ENCODE assay signal across 20 mouse cellular contexts in genomic region chr10:128268371-128268770, GRCm38 (mm10). TPM values are rescaled to one million over a fixed set of nuclear protein-coding genes. Genes with fewer than 3 reads are reported as not detected.
DNase-seq lines count a peak whose midpoint lies in the region; ATAC-seq and TF ChIP-seq lines count a peak whose summit lies in the region.
"Had no signal": no experiment of that assay in that cellular context is flagged by ENCODE, and none has a peak within 500 bp of the region (broad histone marks: within the 10 kb centered on the region; RNA-seq: fewer than 3 reads in every experiment).

TSS of gene Apof (plus strand) at chr10:128268671.

- no peak within 1 kb of the TSS for H3K9ac ChIP-seq in lung, embryonic 15.5 days
- H3K9ac ChIP-seq in liver, adult 2 months (ENCODE audit: low read depth, low read length), result peak within 1 kb of the TSS; percentile 82

- no peak for TF ChIP-seq CTCF in liver, adult 2 months (IDR thresholded peaks at IDR 0.05; ENCODE audit: low read depth, low read length)
- TF ChIP-seq CTCF in small intestine, adult 2 months (IDR thresholded peaks at IDR 0.05; ENCODE audit: extremely low read depth, insufficient read length, insufficient replicate concordance, low read depth, low read length), result no peak

- TF ChIP-seq POLR2A in liver, adult 2 months (IDR thresholded peaks at IDR 0.05; ENCODE audit: extremely low read depth, insufficient read depth, low read length), result 0 out of 2 replicates have a peak, but pooled peaks have one; percentile 34
- no peak for TF ChIP-seq POLR2A in small intestine, adult 2 months (IDR thresholded peaks at IDR 0.05; ENCODE audit: low read depth, low read length)

- peak; percentile 43 to 76 for DNase-seq in adrenal gland, adult (ENCODE audit: inconsistent age in 2 of 2, low spot score in 1 of 2)
- no peak for DNase-seq in adrenal gland, postnatal 25 days
- DNase-seq in lung, postnatal 14 days, result no peak
- peak; percentile 99 for DNase-seq in liver, adult 2 months (ENCODE audit: extremely low read depth, low read depth, low spot score)
- DNase-seq in spleen, adult 12 weeks (ENCODE audit: low spot score), result no peak
- no peak for DNase-seq in gastrocnemius, adult 8-10 months (ENCODE audit: low spot score in 2 of 2)
- DNase-seq: heart, postnatal 14 days; lung, postnatal 4 days; right cerebral cortex, adult 18-20 months; thymus, postnatal 36 days had no signal

- WGBS in lung, embryonic 15.5 days, result 61% methylated on average over 6 of the region's 6 CpGs
- 28% methylated on average over 6 of the region's 6 CpGs for WGBS in liver, adult 2 months
- 84% methylated on average over 6 of the region's 6 CpGs for WGBS in small intestine, adult 2 months

- H3K4me3 ChIP-seq in lung, embryonic 15.5 days, result 0 out of 2 replicates have a peak within 1 kb of the TSS, but pooled peaks have one; percentile 72
- H3K4me3 ChIP-seq in liver, adult 2 months (ENCODE audit: insufficient read depth, low read depth, low read length), result peak within 1 kb of the TSS; percentile 79
- no peak within 1 kb of the TSS for H3K4me3 ChIP-seq in small intestine, adult 2 months (ENCODE audit: low read depth, low read length)

- ATAC-seq in lung, embryonic 15.5 days (ENCODE audit: borderline replicate concordance, extremely low read depth, low FRiP score, low TSS enrichment), result no peak
- ATAC-seq: activated CD4-positive, CD25-positive, alpha-beta regulatory T cell, adult 4 months; forebrain, embryonic 15.5 days; midbrain, embryonic 13.5 days had no signal

- H3K9me3 ChIP-seq in lung, embryonic 15.5 days, result no peaks in the 10 kb centered on the region
- H3K9me3 ChIP-seq: forebrain, embryonic 15.5 days; kidney, embryonic 15.5 days; limb, embryonic 13.5 days; midbrain, embryonic 13.5 days had no signal

- H3K4me1 ChIP-seq in lung, embryonic 15.5 days, result peaks cover 14% of the 10 kb centered on the region; the same call in 1 of the 2 replicates
- peaks cover 9% of the 10 kb centered on the region for H3K4me1 ChIP-seq in liver, adult 2 months (ENCODE audit: control insufficient read depth, insufficient read depth, low read length)
- H3K4me1 ChIP-seq in small intestine, adult 2 months (ENCODE audit: control insufficient read depth, insufficient read depth, insufficient read length, low read length), result peaks cover 5% of the 10 kb centered on the region
- H3K4me1 ChIP-seq: limb, embryonic 13.5 days had no signal

- no peaks in the 10 kb centered on the region for H3K27me3 ChIP-seq in lung, embryonic 15.5 days
- H3K27me3 ChIP-seq in liver, adult 2 months (ENCODE audit: control insufficient read depth, insufficient read depth, low read length), result no peaks in the 10 kb centered on the region
- H3K27me3 ChIP-seq in small intestine, adult 2 months (ENCODE audit: control insufficient read depth, insufficient read depth, low read length), result no peaks in the 10 kb centered on the region
- H3K27me3 ChIP-seq: forebrain, embryonic 15.5 days; kidney, embryonic 15.5 days; limb, embryonic 13.5 days had no signal

- peaks cover 16% of the 10 kb centered on the region; the same call in 1 of the 2 replicates for H3K79me2 ChIP-seq in liver, adult 2 months (ENCODE audit: control insufficient read depth, insufficient read depth, low read length)

- no peak within 1 kb of the TSS for H3K27ac ChIP-seq in lung, embryonic 15.5 days
- H3K27ac ChIP-seq in liver, adult 2 months (replicated peaks; ENCODE audit: insufficient read depth, low read depth, low read length), result peak within 1 kb of the TSS; percentile 94
- H3K27ac ChIP-seq in small intestine, adult 2 months (ENCODE audit: insufficient read depth, low read depth, low read length), result peak within 1 kb of the TSS; percentile 18
- H3K27ac ChIP-seq: limb, embryonic 13.5 days; midbrain, embryonic 13.5 days had no signal

- no peak within 1 kb of the TSS for H3K4me2 ChIP-seq in lung, embryonic 15.5 days

- no peaks in the 10 kb centered on the region for H3K36me3 ChIP-seq in lung, embryonic 15.5 days
- H3K36me3 ChIP-seq in liver, adult 2 months (ENCODE audit: control insufficient read depth, insufficient read depth, low read length), result no peaks in the 10 kb centered on the region
- H3K36me3 ChIP-seq in small intestine, adult 2 months (ENCODE audit: control insufficient read depth, insufficient read depth, low read length), result no peaks in the 10 kb centered on the region
- H3K36me3 ChIP-seq: forebrain, embryonic 15.5 days; kidney, embryonic 15.5 days; limb, embryonic 13.5 days; midbrain, embryonic 13.5 days had no signal

RNA-seq across cellular contexts. Expression of gene Apof, which starts in this region (rescaled TPM):
- total RNA-seq in adrenal gland, postnatal 25 days (2021), result 9.7 and 10.0 TPM in 2 replicates
- 0.15 and 0.67 TPM in 2 replicates for polyA plus RNA-seq in lung, embryonic 15.5 days (2015; fragmentation: Nextera tagmentation; extraction: Ambion mirVana)
- total RNA-seq in liver, adult 2 months (2014; rRNA removed), result 1,199 and 1,422 TPM in 2 replicates
- polyA plus RNA-seq in liver, adult 2 months (2012; rRNA removed), result 2,021 and 2,079 TPM in 2 replicates
- polyA plus RNA-seq in small intestine, adult 2 months (2012; rRNA removed), result 0.08 TPM in 1 of 2 replicates, not detected in the other
- total RNA-seq in gastrocnemius, adult 8-10 months (2022), result not detected
- total RNA-seq: heart, adult 8-10 months; heart, postnatal 14 days; layer of hippocampus, adult 8-10 months had no signal
- polyA plus RNA-seq: activated CD4-positive, CD25-positive, alpha-beta regulatory T cell, adult 4 months; embryonic facial prominence, embryonic 14.5 days; forebrain, embryonic 15.5 days; limb, embryonic 13.5 days; midbrain, embryonic 13.5 days had no signal

Comparison
In these comparisons a context has a peak if more than half of its experiments do, and no peak if none do; other contexts are left out.
1. RNA of gene Apof (total RNA-seq): 1,199 to 1,422 TPM in liver, adult 2 months; 9.7 to 10.0 TPM in adrenal gland, postnatal 25 days and not detected in gastrocnemius, adult 8-10 months; every median in the first group is over 100 times any median in the second.
2. RNA of gene Apof (polyA plus RNA-seq): 2,021 to 2,079 TPM in liver, adult 2 months; 0.15 to 0.67 TPM in lung, embryonic 15.5 days and 0.08 TPM in small intestine, adult 2 months; every median in the first group is over 1,000 times any median in the second.
3. DNase-seq: peak in adrenal gland, adult (2 of 2) and liver, adult 2 months (single experiment); none in adrenal gland, postnatal 25 days (single experiment), lung, postnatal 14 days (single experiment), spleen, adult 12 weeks (single experiment) and gastrocnemius, adult 8-10 months (0 of 2).